10 mouse cellular contexts compared by ENCODE assay signal in the genomic region with DNA sequence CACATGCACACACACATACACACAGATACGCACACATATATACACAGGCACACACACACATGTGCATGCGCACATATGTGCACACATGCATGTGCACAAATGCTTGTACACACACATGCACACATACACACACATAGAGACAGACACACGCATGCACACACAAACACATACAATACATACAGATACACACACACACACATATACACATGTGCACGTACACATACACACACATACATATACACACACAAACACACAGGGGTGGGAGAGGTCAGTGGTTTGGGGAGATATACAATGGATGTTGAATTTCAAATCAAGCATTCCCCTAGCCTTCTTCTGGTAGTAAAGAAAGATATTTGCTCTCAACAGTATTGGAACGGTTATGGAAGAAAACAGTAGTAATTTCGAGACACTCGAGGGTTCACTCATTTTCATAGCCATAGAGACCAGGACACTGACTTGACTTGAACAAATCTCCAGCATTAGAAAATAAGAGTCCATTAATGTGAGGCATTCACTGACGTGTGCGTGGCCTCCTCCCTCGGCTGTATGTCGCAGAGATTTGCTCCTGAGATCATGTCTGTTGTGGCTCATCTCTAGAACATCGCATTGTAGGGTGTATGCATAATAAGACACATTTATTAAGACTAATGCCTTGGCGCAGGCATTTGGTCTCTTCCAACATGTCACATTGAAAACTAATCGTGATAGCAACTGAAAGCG.
A peak's percentile ranks its signal among the peaks of the same experiment; 100 is the strongest.
DNase-seq lines count a peak whose midpoint lies in the region; ATAC-seq and TF ChIP-seq lines count a peak whose summit lies in the region.
"Had no signal": no experiment of that assay in that cellular context is flagged by ENCODE, and none has a peak within 500 bp of the region (broad histone marks: within the 10 kb centered on the region; RNA-seq: fewer than 3 reads in every experiment).

No protein-coding gene starts in this region.

- peak overlapping the region; percentile 38; the same call in 1 of the 2 replicates for H3K4me2 ChIP-seq in heart, embryonic 15.5 days
- H3K4me2 ChIP-seq in lung, embryonic 16.5 days (ENCODE audit: low read depth, low read length) = peak overlapping the region; percentile 31
- H3K4me2 ChIP-seq in forebrain, postnatal 0 days (ENCODE audit: low read depth) = peak overlapping the region; percentile 35
- H3K4me2 ChIP-seq: limb, embryonic 13.5 days had no signal

- H3K4me1 ChIP-seq in heart, embryonic 15.5 days (replicated peaks) = no peaks in the 10 kb centered on the region
- peaks cover 5% of the 10 kb centered on the region for H3K4me1 ChIP-seq in lung, embryonic 16.5 days (replicated peaks; ENCODE audit: control insufficient read depth, insufficient read depth, low read length)
- no peaks in the 10 kb centered on the region for H3K4me1 ChIP-seq in forebrain, postnatal 0 days (ENCODE audit: insufficient read depth)
- no peaks in the 10 kb centered on the region; the same call in 1 of the 2 replicates for H3K4me1 ChIP-seq in small intestine, adult 2 months (ENCODE audit: control insufficient read depth, insufficient read depth, insufficient read length, low read length)
- H3K4me1 ChIP-seq: limb, embryonic 13.5 days had no signal

- no peak overlapping the region for H3K27ac ChIP-seq in heart, embryonic 15.5 days
- no peak overlapping the region for H3K27ac ChIP-seq in lung, embryonic 16.5 days (ENCODE audit: low read length)
- no peak overlapping the region; the same call in 1 of the 2 replicates for H3K27ac ChIP-seq in forebrain, postnatal 0 days (ENCODE audit: low read depth, low read length)
- no peak overlapping the region for H3K27ac ChIP-seq in small intestine, adult 2 months (ENCODE audit: insufficient read depth, low read depth, low read length)
- H3K27ac ChIP-seq: limb, embryonic 13.5 days had no signal

- WGBS in heart, embryonic 15.5 days = 74% methylated on average over 15 of the region's 15 CpGs
- WGBS in lung, embryonic 16.5 days = 70% methylated on average over 15 of the region's 15 CpGs
- WGBS in forebrain, postnatal 0 days = 78% methylated on average over 15 of the region's 15 CpGs
- WGBS in small intestine, adult 2 months = 60% methylated on average over 15 of the region's 15 CpGs

- no peaks in the 10 kb centered on the region for H3K27me3 ChIP-seq in heart, embryonic 15.5 days
- H3K27me3 ChIP-seq in lung, embryonic 16.5 days (ENCODE audit: control insufficient read depth, insufficient read depth, low read depth, low read length) = no peaks in the 10 kb centered on the region
- no peaks in the 10 kb centered on the region for H3K27me3 ChIP-seq in forebrain, postnatal 0 days (ENCODE audit: insufficient read depth, low read length)
- H3K27me3 ChIP-seq in small intestine, adult 2 months (ENCODE audit: control insufficient read depth, insufficient read depth, low read length) = no peaks in the 10 kb centered on the region
- H3K27me3 ChIP-seq: limb, embryonic 13.5 days had no signal

- ATAC-seq in heart, embryonic 15.5 days (replicated peaks; ENCODE audit: insufficient number of reproducible peaks, insufficient read depth, low FRiP score, low read depth) = no peak
- ATAC-seq in lung, embryonic 16.5 days (ENCODE audit: low read depth) = no peak
- ATAC-seq in forebrain, postnatal 0 days = peak; percentile 60
- no peak for ATAC-seq in monocyte, adult 5-6 weeks (replicated peaks; ENCODE audit: insufficient number of reproducible peaks, low FRiP score, low TSS enrichment, poor library complexity, severe bottlenecking)

- H3K9me3 ChIP-seq in heart, embryonic 15.5 days (replicated peaks) = no peaks in the 10 kb centered on the region
- no peaks in the 10 kb centered on the region for H3K9me3 ChIP-seq in lung, embryonic 16.5 days (ENCODE audit: control insufficient read depth, low read length)
- H3K9me3 ChIP-seq in forebrain, postnatal 0 days (ENCODE audit: low read length) = no peaks in the 10 kb centered on the region
- H3K9me3 ChIP-seq: G1E; limb, embryonic 13.5 days had no signal

- TF ChIP-seq CTCF in forebrain, postnatal 0 days (IDR thresholded peaks at IDR 0.05; ENCODE audit: low read depth) = no peak
- no peak for TF ChIP-seq CTCF in small intestine, adult 2 months (IDR thresholded peaks at IDR 0.05; ENCODE audit: extremely low read depth, insufficient read length, insufficient replicate concordance, low read depth, low read length)

- no peak overlapping the region for H3K9ac ChIP-seq in heart, embryonic 15.5 days
- H3K9ac ChIP-seq in lung, embryonic 16.5 days (ENCODE audit: low read length) = no peak overlapping the region
- H3K9ac ChIP-seq in forebrain, postnatal 0 days = no peak overlapping the region
- H3K9ac ChIP-seq: limb, embryonic 13.5 days had no signal

- H3K36me3 ChIP-seq in heart, embryonic 15.5 days = no peaks in the 10 kb centered on the region
- no peaks in the 10 kb centered on the region for H3K36me3 ChIP-seq in lung, embryonic 16.5 days (ENCODE audit: control insufficient read depth, insufficient read depth, low read length)
- no peaks in the 10 kb centered on the region for H3K36me3 ChIP-seq in forebrain, postnatal 0 days (ENCODE audit: insufficient read depth)
- H3K36me3 ChIP-seq in small intestine, adult 2 months (ENCODE audit: control insufficient read depth, insufficient read depth, low read length) = no peaks in the 10 kb centered on the region
- H3K36me3 ChIP-seq: G1E had no signal

- DNase-seq in heart, postnatal 25 days (ENCODE audit: low spot score) = no peak
- no peak for DNase-seq in lung, postnatal 36 days
- no peak for DNase-seq in forebrain, postnatal 0 days
- no peak for DNase-seq in cerebellum, adult 9-11 months

- no peak overlapping the region for H3K4me3 ChIP-seq in heart, embryonic 15.5 days
- H3K4me3 ChIP-seq in lung, embryonic 16.5 days (ENCODE audit: low read length) = peak overlapping the region; percentile 0
- H3K4me3 ChIP-seq in forebrain, postnatal 0 days (ENCODE audit: low read depth, low read length) = 0 out of 2 replicates have a peak overlapping the region, but pooled peaks have one; percentile 13
- H3K4me3 ChIP-seq in small intestine, adult 2 months (ENCODE audit: low read depth, low read length) = peak overlapping the region; percentile 32; the same call in 1 of the 2 replicates
- H3K4me3 ChIP-seq: limb, embryonic 13.5 days had no signal

- no peak for TF ChIP-seq POLR2A in small intestine, adult 2 months (IDR thresholded peaks at IDR 0.05; ENCODE audit: low read depth, low read length)

- intact Hi-C loops in heart, postnatal 25 days (cut with DNase I) = loop anchor here (1.0 to 2.0 kb wide), 3 partner anchors 26 to 275 kb away; a partner anchor contains a TSS
